Mouse (Mus musculus): Measurements from ENCODE around the gene Slc25a21. TPM values are rescaled to one million over a fixed set of nuclear protein-coding genes. Genes with fewer than 3 reads are reported as not detected.

Slc25a21 gene
- polyA plus RNA-seq, 1 experiment from 2014 or later: 3.4 TPM

DNA sequence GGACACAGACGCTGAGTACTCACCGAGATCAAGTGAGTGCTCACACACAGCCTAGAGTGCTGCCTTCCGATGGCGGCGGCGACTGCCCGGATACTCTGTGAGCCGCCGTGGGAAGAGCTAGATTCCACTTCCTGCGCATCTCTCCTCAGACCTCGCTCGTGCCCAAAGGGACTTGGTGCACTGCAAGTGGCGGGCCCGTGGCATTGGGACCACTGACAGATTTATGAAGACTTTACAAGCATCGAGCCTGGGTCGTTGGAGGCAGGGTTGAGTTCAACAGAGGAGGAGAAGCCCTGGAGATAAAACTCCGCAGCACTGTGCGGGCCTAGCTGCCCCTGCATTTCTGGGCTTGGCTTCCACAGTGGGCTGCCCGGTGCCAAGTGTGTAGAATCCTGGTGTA is 504.7 kb downstream of the Slc25a21 start:
- Histone ChIP-seq H3K4me3 (ENCODE audit: low read length) (no peak overlapping the region), H3K9me3 (ENCODE audit: low read length) (no peaks in the 10 kb centered on the region), H3K27ac (ENCODE audit: low read length) (no peak overlapping the region), H3K36me3 (ENCODE audit: insufficient read depth, low read length) (no peaks in the 10 kb centered on the region), H3K4me2 (replicated peaks; ENCODE audit: low read depth, low read length) (no peak overlapping the region), H3K9ac (replicated peaks; ENCODE audit: low read length) (no peak overlapping the region), H3K4me1 (ENCODE audit: insufficient read depth, low read length) (peaks cover 32% of the 10 kb centered on the region), H3K27me3 (ENCODE audit: insufficient read depth, low read length) (peaks cover 99% of the 10 kb centered on the region)
- 5% methylated on average over 19 of the region's 19 CpGs for WGBS
- no peak for ATAC-seq (ENCODE audit: low FRiP score, low TSS enrichment)

DNA sequence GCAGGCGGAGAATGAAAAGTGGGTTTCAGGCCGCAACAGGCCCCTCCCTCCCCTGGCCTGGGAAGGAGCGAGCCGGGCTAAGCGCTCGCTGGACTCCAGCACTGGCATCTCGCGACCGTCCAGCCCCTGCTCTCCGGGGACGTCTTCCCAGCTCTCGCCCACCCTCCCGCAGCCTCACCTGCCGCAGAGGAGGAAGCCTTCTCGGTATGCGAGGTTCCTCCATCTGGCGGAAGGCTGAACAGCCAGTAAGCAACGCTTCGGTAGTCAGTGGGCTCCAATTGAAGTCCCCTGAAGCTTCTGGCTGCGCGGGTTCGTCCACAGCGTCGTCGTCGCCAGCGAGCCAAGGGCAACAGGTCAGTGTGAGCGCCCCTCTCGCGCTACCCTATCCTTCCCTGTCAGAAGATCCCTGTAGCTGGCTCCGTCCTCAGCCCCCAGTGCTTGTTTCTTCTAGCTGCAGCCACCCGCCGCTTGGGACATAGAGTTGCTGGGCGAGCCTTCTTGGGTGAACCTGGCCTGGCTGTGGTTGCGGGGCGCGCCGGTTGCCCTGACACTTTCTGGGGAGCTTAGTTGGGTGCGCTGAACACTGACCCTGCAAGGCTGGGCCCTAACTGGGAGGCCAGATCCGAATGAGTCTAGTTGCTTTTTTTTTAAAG is 505.7 kb downstream of the Slc25a21 start, which contains the start of gene Pax9:
TSS of gene Pax9 (plus strand) at position 341 of the 653 bp plus-strand sequence.
- no peak for ATAC-seq (ENCODE audit: low FRiP score, low TSS enrichment)
- no peaks in the 10 kb centered on the region for H3K36me3 ChIP-seq (ENCODE audit: insufficient read depth, low read length)
- WGBS: 1% methylated on average over 40 of the region's 40 CpGs

DNA sequence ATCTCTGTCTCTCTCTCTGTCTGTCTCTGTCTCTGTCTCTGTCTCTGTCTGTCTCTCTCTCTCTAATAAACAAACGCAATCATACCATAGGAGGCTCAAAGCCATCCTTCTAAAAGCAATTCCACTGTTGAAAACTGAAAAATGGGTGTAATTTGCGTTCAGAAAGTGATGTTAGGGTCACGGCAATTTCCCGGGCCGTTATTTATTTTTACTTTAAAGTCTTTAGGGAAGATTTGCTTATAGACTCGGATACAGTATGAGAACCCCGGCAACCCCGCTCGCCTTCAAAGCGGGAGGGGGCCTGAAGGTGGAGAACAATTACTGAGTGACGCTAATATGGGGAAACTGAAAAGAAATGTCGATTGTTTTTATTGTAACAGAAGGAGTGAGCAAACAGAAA is 506.3 kb downstream of the Slc25a21 start:
- H3K27me3 ChIP-seq (ENCODE audit: insufficient read depth, low read length): peaks cover 97% of the 10 kb centered on the region
- peak overlapping the region; percentile 33; the same call in 1 of the 2 replicates for H3K4me2 ChIP-seq (replicated peaks; ENCODE audit: low read depth, low read length)
- no peak for ATAC-seq (ENCODE audit: low FRiP score, low TSS enrichment)
- H3K9me3 ChIP-seq (ENCODE audit: low read length): no peaks in the 10 kb centered on the region
- H3K9ac ChIP-seq (replicated peaks; ENCODE audit: low read length): no peak overlapping the region
- H3K27ac ChIP-seq (ENCODE audit: low read length): no peak overlapping the region
- 2% methylated on average over 12 of the region's 12 CpGs for WGBS
- peaks cover 22% of the 10 kb centered on the region for H3K4me1 ChIP-seq (ENCODE audit: insufficient read depth, low read length)
- peak overlapping the region; percentile 21; the same call in 1 of the 2 replicates for H3K4me3 ChIP-seq (ENCODE audit: low read length)
- H3K36me3 ChIP-seq (ENCODE audit: insufficient read depth, low read length): no peaks in the 10 kb centered on the region

More for the DNA sequence above, 505.7 kb downstream of the Slc25a21 start, which contains the start of gene Pax9:
- peak within 1 kb of the TSS; percentile 21; the same call in 1 of the 2 replicates for H3K4me3 ChIP-seq (ENCODE audit: low read length)
- H3K4me2 ChIP-seq (replicated peaks; ENCODE audit: low read depth, low read length): peak within 1 kb of the TSS; percentile 33
- peaks cover 27% of the 10 kb centered on the region for H3K4me1 ChIP-seq (ENCODE audit: insufficient read depth, low read length)
- peaks cover 97% of the 10 kb centered on the region for H3K27me3 ChIP-seq (ENCODE audit: insufficient read depth, low read length)
- no peak within 1 kb of the TSS for H3K27ac ChIP-seq (ENCODE audit: low read length)
- no peaks in the 10 kb centered on the region for H3K9me3 ChIP-seq (ENCODE audit: low read length)
- no peak within 1 kb of the TSS for H3K9ac ChIP-seq (replicated peaks; ENCODE audit: low read length)

DNA sequence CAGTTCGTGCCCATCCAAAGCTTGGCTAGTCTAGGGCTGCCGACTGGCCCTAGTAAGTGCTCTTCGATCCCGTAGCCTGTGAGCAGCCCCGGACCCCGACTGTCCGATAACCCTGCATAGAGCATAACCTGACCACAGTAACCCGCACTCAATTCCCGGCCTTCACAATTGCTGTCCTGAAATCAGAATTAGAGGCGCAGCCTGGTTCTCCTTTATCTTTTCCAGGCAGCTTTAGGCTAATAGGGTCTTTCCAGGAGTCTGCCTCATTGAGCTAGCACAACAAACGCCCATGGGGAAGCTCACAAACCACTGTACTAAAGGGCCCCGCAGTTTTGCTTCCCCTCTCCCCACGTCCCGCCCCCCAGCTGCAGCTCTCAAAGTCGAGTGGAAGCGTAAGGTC is 506.9 kb downstream of the Slc25a21 start:
- no peak for ATAC-seq (ENCODE audit: low FRiP score, low TSS enrichment)
- no peak overlapping the region for H3K9ac ChIP-seq (replicated peaks; ENCODE audit: low read length)
- H3K27ac ChIP-seq (ENCODE audit: low read length): no peak overlapping the region
- H3K4me1 ChIP-seq (ENCODE audit: insufficient read depth, low read length): peaks cover 17% of the 10 kb centered on the region
- no peak overlapping the region for H3K4me3 ChIP-seq (ENCODE audit: low read length)
- H3K27me3 ChIP-seq (ENCODE audit: insufficient read depth, low read length): peaks cover 97% of the 10 kb centered on the region
- no peak overlapping the region for H3K4me2 ChIP-seq (replicated peaks; ENCODE audit: low read depth, low read length)
- 2% methylated on average over 16 of the region's 16 CpGs for WGBS
- no peaks in the 10 kb centered on the region for H3K9me3 ChIP-seq (ENCODE audit: low read length)
- H3K36me3 ChIP-seq (ENCODE audit: insufficient read depth, low read length): no peaks in the 10 kb centered on the region

DNA sequence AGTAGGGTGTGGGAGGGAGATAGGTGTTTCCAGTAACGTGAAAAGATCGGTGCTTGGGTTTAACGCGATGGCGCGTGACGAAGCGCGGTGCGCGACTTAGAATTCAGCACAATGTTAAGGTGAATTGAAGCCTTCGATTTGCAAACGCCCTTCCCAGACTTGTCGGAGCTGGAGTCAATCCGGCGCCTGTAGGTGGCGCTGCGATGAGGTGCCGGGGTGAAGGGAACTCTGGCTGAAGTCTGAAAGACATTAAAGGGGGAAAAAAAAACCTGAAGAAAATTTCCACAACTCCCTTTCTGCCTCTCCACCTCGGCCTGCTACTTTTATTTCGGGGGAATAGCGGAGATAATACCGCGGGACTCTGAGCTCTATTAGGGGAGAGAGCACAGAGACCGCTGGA is 507.5 kb downstream of the Slc25a21 start:
- Histone ChIP-seq H3K4me3 (ENCODE audit: low read length) (no peak overlapping the region), H3K9ac (replicated peaks; ENCODE audit: low read length) (no peak overlapping the region), H3K4me2 (replicated peaks; ENCODE audit: low read depth, low read length) (no peak overlapping the region), H3K36me3 (ENCODE audit: insufficient read depth, low read length) (no peaks in the 10 kb centered on the region), H3K9me3 (ENCODE audit: low read length) (no peaks in the 10 kb centered on the region), H3K4me1 (ENCODE audit: insufficient read depth, low read length) (peaks cover 12% of the 10 kb centered on the region), H3K27ac (ENCODE audit: low read length) (no peak overlapping the region), H3K27me3 (ENCODE audit: insufficient read depth, low read length) (peaks cover 96% of the 10 kb centered on the region)
- under 1% methylated on average over 25 of the region's 25 CpGs for WGBS
- ATAC-seq (ENCODE audit: low FRiP score, low TSS enrichment): no peak

DNA sequence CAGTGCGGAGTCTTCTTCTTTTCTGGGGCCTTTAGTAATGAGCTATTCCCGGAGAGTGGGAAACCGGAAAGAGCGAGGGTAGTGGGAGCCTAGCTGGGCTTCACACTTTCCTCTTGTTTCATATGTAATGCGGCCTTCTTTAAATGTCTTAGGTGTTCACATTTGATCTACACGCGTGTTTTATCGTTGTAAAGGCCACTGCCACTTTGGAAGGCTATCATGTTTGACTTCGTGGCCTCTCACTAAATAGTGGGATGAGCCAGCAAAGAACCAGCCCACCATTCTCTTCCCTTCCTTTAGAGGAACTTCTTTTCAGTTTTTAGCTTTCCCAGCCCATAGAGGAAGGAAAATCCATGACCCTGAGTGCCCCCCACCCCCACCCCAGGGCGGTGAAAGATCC is 507.9 kb downstream of the Slc25a21 start:
- peaks cover 12% of the 10 kb centered on the region for H3K4me1 ChIP-seq (ENCODE audit: insufficient read depth, low read length)
- no peak overlapping the region for H3K27ac ChIP-seq (ENCODE audit: low read length)
- H3K4me3 ChIP-seq (ENCODE audit: low read length): no peak overlapping the region
- no peak for ATAC-seq (ENCODE audit: low FRiP score, low TSS enrichment)
- no peaks in the 10 kb centered on the region for H3K9me3 ChIP-seq (ENCODE audit: low read length)
- WGBS: 0% methylated on average over 10 of the region's 10 CpGs
- no peaks in the 10 kb centered on the region for H3K36me3 ChIP-seq (ENCODE audit: insufficient read depth, low read length)
- H3K27me3 ChIP-seq (ENCODE audit: insufficient read depth, low read length): peaks cover 95% of the 10 kb centered on the region
- no peak overlapping the region for H3K4me2 ChIP-seq (replicated peaks; ENCODE audit: low read depth, low read length)
- no peak overlapping the region for H3K9ac ChIP-seq (replicated peaks; ENCODE audit: low read length)

DNA sequence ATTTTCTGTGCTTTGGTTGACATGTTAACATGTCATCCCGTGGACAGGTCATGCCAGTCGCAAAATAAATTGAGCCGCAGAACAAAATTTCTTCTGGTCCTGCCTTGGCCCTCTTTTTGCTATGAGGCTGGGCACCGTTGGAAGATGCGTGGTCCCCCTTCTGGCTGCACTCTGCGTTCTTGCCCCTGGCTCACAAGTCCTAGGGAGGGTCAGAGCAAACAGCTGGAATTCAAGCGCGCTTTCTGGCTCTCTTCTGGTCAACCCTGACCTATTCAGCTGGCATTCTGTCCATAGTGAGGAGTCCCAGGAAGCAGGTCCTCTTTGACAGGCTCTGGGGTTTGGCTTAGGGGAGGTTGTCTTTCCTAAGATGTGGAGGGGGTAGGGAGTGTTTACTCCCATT is 508.4 kb downstream of the Slc25a21 start:
- no peak overlapping the region for H3K27ac ChIP-seq (ENCODE audit: low read length)
- 2% methylated on average over 8 of the region's 8 CpGs for WGBS
- H3K4me1 ChIP-seq (ENCODE audit: insufficient read depth, low read length): peaks cover 12% of the 10 kb centered on the region
- H3K36me3 ChIP-seq (ENCODE audit: insufficient read depth, low read length): no peaks in the 10 kb centered on the region
- no peaks in the 10 kb centered on the region for H3K9me3 ChIP-seq (ENCODE audit: low read length)
- no peak for ATAC-seq (ENCODE audit: low FRiP score, low TSS enrichment)
- no peak overlapping the region for H3K4me2 ChIP-seq (replicated peaks; ENCODE audit: low read depth, low read length)
- no peak overlapping the region for H3K4me3 ChIP-seq (ENCODE audit: low read length)
- H3K27me3 ChIP-seq (ENCODE audit: insufficient read depth, low read length): peaks cover 95% of the 10 kb centered on the region
- H3K9ac ChIP-seq (replicated peaks; ENCODE audit: low read length): no peak overlapping the region

DNA sequence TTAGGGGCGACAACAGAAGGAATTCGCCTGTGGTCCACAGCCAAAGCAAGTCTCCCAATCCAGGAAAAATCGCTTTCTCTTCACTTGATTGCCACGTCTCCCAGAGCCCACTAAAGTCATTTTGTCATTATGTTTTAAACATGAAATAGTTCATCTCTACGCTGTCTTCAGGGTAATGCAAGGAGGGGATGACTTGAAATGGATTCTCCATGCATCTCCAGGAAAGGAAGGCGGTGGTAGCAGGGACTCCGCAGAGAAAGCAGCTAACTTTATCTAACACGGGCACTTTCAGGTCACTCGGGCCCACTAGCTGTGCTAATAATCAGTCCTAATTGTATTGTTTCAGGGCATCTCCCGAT is 508.8 kb downstream of the Slc25a21 start:
- H3K9me3 ChIP-seq (ENCODE audit: low read length): no peaks in the 10 kb centered on the region
- H3K36me3 ChIP-seq (ENCODE audit: insufficient read depth, low read length): no peaks in the 10 kb centered on the region
- H3K4me3 ChIP-seq (ENCODE audit: low read length): no peak overlapping the region
- peaks cover 95% of the 10 kb centered on the region for H3K27me3 ChIP-seq (ENCODE audit: insufficient read depth, low read length)
- 3% methylated on average over 10 of the region's 10 CpGs for WGBS
- ATAC-seq (ENCODE audit: low FRiP score, low TSS enrichment): no peak
- H3K9ac ChIP-seq (replicated peaks; ENCODE audit: low read length): no peak overlapping the region
- no peak overlapping the region for H3K4me2 ChIP-seq (replicated peaks; ENCODE audit: low read depth, low read length)
- H3K4me1 ChIP-seq (ENCODE audit: insufficient read depth, low read length): peaks cover 12% of the 10 kb centered on the region
- H3K27ac ChIP-seq (ENCODE audit: low read length): no peak overlapping the region

DNA sequence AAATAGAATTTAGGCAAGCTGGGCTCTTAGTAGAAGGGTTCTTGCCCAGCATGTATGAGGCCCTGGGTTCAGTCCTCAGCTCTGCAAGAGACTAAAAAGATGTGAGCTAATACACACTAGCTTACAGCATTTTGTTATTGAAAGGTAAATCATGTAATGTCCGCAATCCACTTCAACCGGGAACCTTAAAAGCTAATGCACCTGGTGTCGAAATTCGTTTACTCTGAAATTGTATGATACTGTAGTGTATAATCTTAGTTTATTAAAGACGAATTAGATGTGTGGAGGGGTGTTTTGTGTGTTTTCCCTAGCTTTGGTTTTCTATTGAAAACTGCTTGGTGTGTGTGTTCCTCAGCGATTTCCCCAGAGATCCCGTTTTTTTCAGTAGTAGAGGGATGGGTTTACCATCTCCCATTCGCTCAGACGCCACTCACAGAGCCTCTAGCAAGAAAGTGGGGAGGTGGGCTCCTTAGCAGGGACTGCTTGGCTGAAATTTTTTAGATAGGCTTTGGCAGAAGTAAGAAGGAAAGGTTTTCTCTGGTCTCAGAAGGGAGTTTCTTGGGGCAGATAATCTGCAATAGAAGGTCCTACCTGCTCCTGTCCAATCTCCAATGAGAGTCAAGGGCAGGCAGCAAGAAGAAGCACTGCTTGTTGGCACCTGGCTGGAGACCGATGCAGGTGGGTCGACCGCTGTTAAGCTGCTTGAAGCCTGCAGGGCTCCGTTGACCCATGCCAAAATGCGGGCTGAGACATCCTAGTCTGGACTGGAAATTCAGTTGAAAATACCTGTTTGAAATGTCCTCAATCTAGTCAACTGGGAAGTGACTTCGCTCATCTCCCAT is 509.4 kb downstream of the Slc25a21 start:
- WGBS: 6% methylated on average over 15 of the region's 15 CpGs
- H3K4me2 ChIP-seq (replicated peaks; ENCODE audit: low read depth, low read length): no peak overlapping the region
- H3K27me3 ChIP-seq (ENCODE audit: insufficient read depth, low read length): peaks cover 95% of the 10 kb centered on the region
- no peak overlapping the region for H3K4me3 ChIP-seq (ENCODE audit: low read length)
- no peak overlapping the region for H3K9ac ChIP-seq (replicated peaks; ENCODE audit: low read length)
- no peaks in the 10 kb centered on the region for H3K36me3 ChIP-seq (ENCODE audit: insufficient read depth, low read length)
- H3K9me3 ChIP-seq (ENCODE audit: low read length): no peaks in the 10 kb centered on the region
- H3K4me1 ChIP-seq (ENCODE audit: insufficient read depth, low read length): peaks cover 12% of the 10 kb centered on the region
- no peak overlapping the region for H3K27ac ChIP-seq (ENCODE audit: low read length)
- ATAC-seq (ENCODE audit: low FRiP score, low TSS enrichment): no peak

Data from kidney, embryonic 16.5 days (tissue).